Mouse (Mus musculus) cortical plate, adult 2 months (tissue): ENCODE measurements around the gene Mmp25.

Experiments
- CTCF ChIP-seq: fragments of 200-500 bp; IDR thresholded peaks from 2 replicates; pipeline ENCODE4 v1.5.1; 2011; ENCODE audit warnings: mild to moderate bottlenecking, control low read depth, low read length; ENCODE audit not compliant: insufficient read depth; ENCODE audit errors: extremely low read depth
- POLR2A ChIP-seq: fragments of 200-500 bp; IDR thresholded peaks from 2 replicates; pipeline ENCODE4 v1.6.1; 2011; ENCODE audit warnings: mild to moderate bottlenecking, low read length, control low read depth; ENCODE audit not compliant: insufficient read depth; ENCODE audit errors: extremely low read depth

- TF ChIP-seq CTCF (peak; percentile 67), POLR2A (no peak)
Observed at GRCm38 (mm10) chr17:23664556-23665021, 19.5 kb upstream of the Mmp25 start.
